Mouse (Mus musculus): ENCODE measurements around the gene Ptpn21. TPM values are rescaled to one million over a fixed set of nuclear protein-coding genes. Genes with fewer than 3 reads are reported as not detected.

The Ptpn21 gene
- polyA plus RNA-seq (2015; fragmentation: Illumina TruSeq; extraction: RNeasy Lipid Tissue Mini Kit (QIAGEN cat#74804); ENCODE audit: insufficient read depth, low read depth, low replicate concordance) = 8.0 TPM

DNA sequence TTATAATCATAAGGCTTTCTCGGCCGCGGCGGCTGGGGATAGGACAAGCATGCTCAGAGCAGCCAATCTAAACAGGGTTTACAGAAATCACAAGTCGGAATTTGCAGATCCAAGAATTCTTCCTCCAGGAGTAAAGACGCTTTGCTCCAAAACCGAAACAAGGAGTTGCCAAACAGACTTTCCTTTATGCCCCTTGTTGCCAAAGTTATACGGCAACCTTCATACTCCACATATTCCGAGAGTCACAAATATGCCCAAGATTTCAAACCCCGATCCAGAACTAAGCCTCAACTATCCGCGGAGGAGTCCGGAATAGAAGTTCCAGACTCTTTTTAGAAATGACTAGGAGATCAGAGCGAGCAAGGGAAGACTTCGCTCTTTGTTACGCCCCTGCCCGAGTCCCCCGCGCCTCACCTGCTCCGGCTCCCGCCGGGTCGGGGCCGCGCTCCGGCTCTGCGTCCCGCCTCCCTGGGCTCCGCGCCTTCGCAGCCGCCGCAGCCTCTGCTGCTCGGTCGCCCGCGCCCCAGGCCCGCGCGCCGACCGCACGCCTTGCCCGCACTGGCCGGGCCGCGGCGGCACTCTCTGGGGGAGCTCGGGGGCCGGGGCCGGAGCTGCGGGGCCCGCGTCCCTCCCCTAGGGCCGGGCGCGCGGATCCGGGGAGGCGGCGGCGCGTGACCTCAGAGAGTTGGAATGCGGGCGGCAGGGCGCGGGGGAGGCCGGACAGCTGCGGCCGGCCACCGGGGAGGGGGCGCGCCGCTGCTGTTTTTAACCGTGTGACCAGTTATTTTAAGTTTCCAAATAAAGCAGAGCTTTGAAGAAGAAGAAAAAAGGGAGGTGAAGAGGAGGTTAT lies at the start of gene Ptpn21:
Gene Ptpn21 (minus strand): TSS at position 455 of the 850 bp plus-strand sequence.

DNA sequence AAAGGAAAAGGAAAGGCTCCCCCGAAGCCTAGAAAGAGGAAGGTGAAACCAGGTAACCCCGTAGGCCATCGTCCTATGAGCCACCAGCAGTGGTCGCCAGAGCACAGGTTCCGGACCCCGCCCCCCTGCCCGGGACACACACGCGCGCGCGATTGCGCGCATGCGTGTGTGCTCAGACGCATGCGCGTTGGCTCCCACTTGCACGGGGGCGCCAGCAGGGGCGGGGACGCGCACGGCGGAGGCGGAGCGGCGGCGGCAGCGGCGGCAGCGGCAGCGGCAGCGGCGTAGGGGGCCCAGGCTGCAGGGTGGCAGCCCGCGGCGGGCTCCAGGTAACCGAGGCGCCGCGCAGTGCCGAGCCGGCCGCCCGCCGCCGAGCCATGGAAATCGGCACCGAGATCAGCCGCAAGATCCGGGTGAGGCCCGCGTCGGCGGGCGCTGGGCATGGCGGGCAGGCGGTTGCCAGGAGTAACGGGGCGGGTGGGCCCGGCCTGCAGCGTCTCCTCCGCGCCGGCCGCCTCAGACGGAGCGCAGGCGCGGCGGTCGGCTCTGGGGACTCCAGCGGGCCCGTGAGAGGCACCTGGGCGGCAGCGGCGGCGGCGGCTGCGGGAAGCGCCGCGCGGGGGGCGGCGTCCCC lies 9.7 kb upstream of the Ptpn21 start, which contains the start of gene Zc3h14:
Gene Zc3h14 (plus strand): TSS at position 219 of the 634 bp plus-strand sequence.

DNA sequence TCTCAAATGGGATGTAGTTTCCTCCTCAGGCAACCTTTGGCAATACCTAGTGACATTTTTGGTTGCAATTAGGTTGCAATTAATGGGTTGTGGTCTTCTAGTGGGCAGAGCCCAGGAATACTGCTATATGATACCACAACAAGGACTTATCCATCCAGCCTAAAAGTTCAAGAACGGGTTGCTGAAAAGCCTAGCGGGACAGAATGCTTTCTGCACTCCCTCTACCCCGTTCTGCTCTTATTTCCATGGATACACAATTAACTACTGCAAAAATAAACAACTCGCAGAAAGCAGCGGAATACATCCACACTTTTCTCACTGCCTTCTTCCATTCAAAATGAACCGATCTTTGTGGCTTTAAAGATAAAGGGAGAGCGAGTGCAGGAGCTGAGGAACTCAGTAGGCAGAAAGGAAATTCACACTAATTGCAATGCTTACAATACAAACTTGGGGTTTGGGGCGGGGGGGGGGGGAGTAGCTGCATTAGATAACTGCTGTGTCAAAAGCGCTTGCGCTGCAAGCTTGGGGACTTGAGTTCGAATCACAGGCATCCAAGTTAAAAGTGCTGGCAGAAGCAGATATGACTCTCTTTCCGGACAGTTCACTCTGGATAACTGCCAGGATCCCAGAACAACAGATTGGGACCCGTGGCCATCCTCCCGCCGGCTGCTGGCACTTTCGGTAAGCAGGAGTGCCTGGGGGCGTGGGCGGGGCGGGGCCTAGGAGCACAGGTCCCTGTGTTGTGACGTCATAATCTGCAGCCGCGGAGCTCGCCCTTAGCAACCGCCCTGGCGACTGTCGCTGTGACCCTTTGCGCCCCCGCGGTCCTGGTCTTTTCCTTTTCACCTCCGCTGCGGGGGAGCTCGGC lies 109.6 kb downstream of the Ptpn21 start, which contains the start of gene Spata7:
Gene Spata7 (plus strand): TSS at position 766 of the 868 bp plus-strand sequence.

Other genes starting within 250 kb of the Ptpn21 start
- not detected for gene Kcnk10, start 159.1 kb downstream of the Ptpn21 start, polyA plus RNA-seq (2015; fragmentation: Illumina TruSeq; extraction: RNeasy Lipid Tissue Mini Kit (QIAGEN cat#74804); ENCODE audit: insufficient read depth, low read depth, low replicate concordance)
- 1.7 TPM for gene Spata7, start 109.2 kb downstream of the Ptpn21 start, polyA plus RNA-seq (2015; fragmentation: Illumina TruSeq; extraction: RNeasy Lipid Tissue Mini Kit (QIAGEN cat#74804); ENCODE audit: insufficient read depth, low read depth, low replicate concordance)
- gene Zc3h14, start 9.6 kb upstream of the Ptpn21 start, polyA plus RNA-seq (2015; fragmentation: Illumina TruSeq; extraction: RNeasy Lipid Tissue Mini Kit (QIAGEN cat#74804); ENCODE audit: insufficient read depth, low read depth, low replicate concordance) = 23.0 TPM
- gene Eml5, start 164.1 kb upstream of the Ptpn21 start, polyA plus RNA-seq (2015; fragmentation: Illumina TruSeq; extraction: RNeasy Lipid Tissue Mini Kit (QIAGEN cat#74804); ENCODE audit: insufficient read depth, low read depth, low replicate concordance) = 11.7 TPM
- 4.3 TPM for gene Ttc8, start 183.2 kb upstream of the Ptpn21 start, polyA plus RNA-seq (2015; fragmentation: Illumina TruSeq; extraction: RNeasy Lipid Tissue Mini Kit (QIAGEN cat#74804); ENCODE audit: insufficient read depth, low read depth, low replicate concordance)